Mouse (Mus musculus) kidney, postnatal 36 days (tissue): ENCODE measurements around the gene Pcgf2.

Experiments used
- DNase-seq, 2 experiments: peaks; one replicate each; pipeline ENCODE4 v3.0.0; 2021 to 2022; ENCODE audit warnings: mixed read lengths in 2 of 2

The Pcgf2 gene

GRCm38 (mm10) chr11:97695712-97696401 lies 4.4 kb downstream of the Pcgf2 start:
- DNase-seq: no peak

DNA sequence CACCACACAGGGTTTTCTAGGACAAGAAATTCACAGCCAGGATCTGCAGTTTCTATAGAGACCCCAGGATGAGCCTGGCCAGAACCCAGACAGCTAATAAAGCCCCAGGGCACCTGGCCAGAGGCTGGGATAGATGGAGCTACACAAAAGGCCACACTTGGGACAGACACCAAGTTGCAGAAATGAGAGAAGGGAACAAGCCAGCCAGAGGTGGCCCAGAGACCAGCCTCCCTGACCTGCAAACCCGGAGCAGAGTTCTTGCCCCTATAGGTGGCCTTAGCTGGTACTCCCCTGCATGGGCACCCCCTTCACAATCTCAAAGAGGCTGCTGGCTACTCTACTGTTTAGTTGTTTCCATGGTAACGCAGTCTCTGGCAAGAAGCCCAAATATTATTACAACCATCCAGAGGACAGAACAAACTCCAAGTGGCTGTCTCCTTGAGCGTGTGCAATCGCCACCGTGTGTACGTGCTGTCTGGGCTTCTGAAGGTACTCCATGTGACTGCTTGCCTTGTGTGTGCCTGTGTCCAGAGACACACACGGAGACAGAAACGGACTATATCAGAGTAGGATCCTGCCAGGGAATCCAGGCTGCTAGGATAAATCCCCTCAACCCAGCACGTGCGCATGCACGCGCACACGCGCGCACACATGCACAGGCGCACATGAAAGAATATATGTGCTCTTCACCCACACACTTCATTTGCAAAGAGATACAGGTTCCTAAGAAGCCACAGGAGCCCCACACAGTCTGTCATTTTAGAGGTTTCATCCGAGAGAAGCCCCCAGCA lies 5.2 kb downstream of the Pcgf2 start:
- DNase-seq: peak; percentile 38 to 40

- no peak for DNase-seq
Measured at GRCm38 (mm10) chr11:97694435-97694834, 5.9 kb downstream of the Pcgf2 start.

- DNase-seq: peak; percentile 35 to 77
Measured at GRCm38 (mm10) chr11:97689861-97690260, 10.4 kb downstream of the Pcgf2 start.

DNA sequence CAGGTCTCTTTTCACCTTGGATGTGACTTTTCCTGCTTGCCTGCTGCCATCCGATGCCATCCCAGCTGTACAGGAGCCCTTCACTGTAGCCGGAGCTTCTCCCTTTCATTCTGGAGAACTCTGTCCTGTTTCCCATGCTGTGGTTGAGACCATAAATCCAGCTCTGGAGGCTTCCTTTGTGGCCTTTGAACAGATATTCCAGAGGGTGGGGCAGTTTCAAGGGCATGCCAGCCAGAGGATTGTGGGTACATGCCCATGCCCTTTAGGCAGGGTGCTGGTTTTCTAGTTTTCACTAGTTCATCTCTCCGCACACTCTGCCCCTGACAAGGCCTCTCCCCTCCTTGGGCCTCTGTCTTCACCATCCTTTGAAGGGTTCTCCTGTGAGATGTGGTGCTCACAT lies 13.2 kb downstream of the Pcgf2 start:
- peak; percentile 58 to 67 for DNase-seq

- peak; percentile 8 to 29 for DNase-seq
Measured at GRCm38 (mm10) chr11:97686322-97686908, 13.9 kb downstream of the Pcgf2 start.

- peak; percentile 98 for DNase-seq
Measured at GRCm38 (mm10) chr11:97685613-97686321, 14.5 kb downstream of the Pcgf2 start, which contains the start of gene Cisd3. TSS of gene Cisd3 (plus strand) at chr11:97685826.

GRCm38 (mm10) chr11:97684766-97685165 lies 15.5 kb downstream of the Pcgf2 start:
- DNase-seq: peak; percentile 23 to 47

GRCm38 (mm10) chr11:97684063-97684680 lies 16.1 kb downstream of the Pcgf2 start:
- no peak for DNase-seq

DNA sequence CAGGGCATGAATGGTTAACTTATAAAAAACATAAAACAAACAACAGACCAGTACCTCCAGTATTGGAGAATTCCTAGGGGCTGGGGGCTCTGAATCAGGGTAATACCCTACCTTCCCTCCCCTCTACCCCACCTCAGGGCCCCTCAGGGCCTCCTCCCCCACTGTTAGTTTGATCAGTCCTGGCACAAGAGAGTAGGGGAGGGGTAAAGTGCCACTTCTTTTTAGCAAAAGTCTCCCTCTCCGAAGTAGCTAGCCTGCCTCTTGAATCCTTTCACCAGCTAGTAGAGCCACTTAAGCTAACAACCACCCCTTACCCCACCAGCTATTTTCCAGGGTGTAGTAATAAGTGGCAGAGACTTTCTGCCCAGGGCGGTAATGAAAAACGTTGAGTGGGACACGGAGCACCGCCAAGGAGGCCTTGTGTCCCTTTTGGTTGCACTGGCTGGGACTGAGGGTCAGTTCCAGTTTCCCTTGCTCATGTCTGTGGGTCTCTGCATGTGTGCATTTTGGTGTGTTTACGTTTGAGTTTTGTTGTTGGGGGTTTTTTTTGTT lies 17.7 kb downstream of the Pcgf2 start:
- no peak for DNase-seq

DNA sequence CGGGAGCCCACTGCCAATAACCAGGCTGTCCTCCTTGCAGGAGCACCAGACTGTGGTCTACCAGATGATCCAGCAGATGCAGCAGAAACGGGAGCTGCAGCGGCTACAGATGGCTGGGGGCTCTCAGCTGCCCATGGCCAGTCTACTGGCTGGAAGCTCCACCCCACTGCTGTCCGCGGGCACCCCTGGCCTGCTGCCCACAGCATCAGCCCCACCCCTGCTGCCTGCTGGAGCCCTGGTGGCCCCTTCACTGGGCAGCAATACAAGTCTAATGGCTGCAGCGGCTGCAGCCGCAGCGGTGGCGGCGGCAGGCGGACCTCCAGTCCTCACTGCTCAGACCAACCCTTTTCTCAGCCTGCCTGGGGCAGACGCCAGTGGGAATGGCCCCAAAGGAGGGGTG lies 19.9 kb downstream of the Pcgf2 start:
- DNase-seq: no peak

DNA sequence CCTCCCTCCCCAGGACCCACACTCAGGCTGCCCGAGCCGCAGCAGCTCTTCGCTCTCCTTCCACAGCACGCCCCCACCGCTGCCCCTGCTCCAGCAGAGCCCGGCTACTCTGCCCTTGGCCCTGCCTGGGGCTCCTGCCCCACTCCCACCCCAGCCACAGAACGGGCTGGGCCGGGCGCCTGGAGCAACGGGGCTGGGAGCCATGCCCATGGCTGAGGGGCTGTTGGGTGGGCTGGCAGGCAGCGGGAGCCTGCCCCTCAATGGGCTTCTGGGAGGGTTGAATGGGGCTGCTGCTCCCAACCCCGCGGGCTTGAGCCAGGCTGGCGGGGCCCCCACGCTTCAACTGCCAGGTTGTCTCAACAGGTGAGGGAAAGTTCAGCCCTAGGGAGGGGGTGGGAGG lies 22.0 kb downstream of the Pcgf2 start:
- no peak for DNase-seq

GRCm38 (mm10) chr11:97677842-97678241 lies 22.5 kb downstream of the Pcgf2 start:
- DNase-seq: no peak

- DNase-seq: no peak
Measured at GRCm38 (mm10) chr11:97677381-97677780, 22.9 kb downstream of the Pcgf2 start.

DNA sequence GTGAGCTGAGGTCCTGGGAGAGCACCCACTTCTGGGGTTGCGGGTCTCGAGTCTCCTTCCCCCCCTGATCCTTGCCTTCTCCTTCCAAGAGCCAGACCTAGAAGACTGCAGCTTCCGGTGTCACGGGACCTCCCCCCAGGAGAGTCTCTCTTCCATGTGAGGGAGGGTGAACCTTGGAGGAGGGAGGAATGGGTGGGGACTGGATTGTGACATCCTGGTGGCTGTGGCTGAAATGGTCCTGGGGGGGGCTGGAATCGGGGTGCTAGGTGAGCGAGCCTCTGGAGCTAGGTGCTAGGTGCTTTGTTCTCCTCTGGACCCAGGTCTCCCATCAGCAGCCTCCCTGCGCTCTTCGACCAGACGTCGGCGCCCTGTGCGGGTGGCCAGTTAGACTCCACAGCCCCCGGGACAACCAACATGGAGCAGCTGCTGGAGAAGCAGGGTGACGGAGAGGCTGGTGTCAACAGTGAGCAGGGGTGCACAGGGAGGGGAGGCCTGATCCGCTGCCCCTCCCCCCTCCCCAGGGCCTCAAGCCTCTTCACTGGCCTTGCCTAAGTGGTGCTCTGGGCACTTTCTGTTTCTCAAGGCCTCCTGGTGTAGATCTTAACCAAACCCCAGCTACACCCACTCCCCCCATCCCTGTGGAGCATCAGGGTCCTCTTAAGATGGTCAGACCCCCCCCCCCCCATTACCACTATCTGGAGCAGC lies 24.1 kb downstream of the Pcgf2 start:
- DNase-seq: no peak

- no peak for DNase-seq
Measured at GRCm38 (mm10) chr11:97673148-97673547, 27.1 kb downstream of the Pcgf2 start.

DNA sequence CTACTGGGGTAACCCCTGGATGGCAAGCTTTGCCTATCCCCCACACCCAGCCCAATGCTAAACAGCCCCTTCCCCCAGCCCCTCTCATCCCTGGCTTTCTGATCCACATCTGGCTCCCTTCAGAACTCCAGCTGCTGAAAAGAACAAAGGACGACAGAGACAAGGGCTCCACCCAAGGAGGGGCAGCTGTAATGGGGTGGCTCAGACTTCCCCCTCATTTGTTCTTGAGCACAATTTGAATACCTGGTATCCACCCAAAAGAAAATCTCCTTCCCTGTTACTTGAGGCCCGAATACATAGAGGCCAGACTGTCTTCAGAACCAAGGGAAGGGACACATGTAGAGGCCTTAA lies 29.1 kb downstream of the Pcgf2 start:
- DNase-seq: no peak

DNA sequence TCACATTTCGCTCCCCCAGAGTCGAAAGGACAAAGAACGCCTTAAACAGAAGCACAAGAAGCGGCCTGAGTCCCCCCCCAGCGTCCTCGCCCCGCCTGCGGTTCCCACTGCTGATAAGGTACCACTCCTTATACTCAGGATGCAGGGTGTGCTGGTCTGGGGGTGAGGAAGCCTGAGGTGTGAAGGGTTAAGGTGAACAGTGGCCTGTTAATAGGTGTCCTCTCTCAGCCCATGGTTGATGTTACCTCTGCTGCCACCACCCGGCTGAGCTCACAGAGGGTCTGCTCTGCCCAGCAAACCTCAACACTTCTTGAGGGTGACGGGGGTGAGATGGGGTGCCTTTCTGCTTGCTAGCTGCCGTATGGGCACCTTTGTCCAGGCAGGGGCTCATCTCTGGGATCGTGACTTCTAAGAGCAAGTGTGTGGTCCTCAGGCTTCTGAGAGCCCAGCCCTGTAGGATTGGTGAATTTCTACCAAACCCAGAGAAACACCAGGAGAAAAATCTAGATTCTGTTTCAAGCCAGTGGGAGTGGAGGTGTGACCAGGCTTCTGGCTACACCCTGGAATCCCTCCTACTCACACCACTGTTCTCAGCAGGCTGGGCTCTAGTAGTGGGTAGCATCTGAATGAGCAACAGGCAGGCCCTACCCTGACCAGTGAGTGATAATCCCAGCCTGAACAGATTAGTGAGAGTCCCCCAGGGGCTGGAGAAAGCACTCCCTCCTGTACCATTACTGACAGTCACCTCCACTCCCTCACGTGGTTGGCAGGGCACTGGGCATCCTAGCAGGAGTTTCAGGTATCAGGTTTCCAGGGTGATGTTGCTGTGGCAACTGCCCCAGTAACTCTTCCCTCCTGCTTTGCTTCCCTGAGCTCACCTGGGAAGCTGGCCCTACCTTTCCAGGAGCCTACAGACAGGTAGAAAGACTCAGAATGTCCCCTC lies 29.8 kb downstream of the Pcgf2 start:
- DNase-seq: peak in 1 of 2 experiments; percentile 27

- peak; percentile 67 to 68 for DNase-seq
Measured at GRCm38 (mm10) chr11:97669829-97670228, 30.5 kb downstream of the Pcgf2 start.

DNA sequence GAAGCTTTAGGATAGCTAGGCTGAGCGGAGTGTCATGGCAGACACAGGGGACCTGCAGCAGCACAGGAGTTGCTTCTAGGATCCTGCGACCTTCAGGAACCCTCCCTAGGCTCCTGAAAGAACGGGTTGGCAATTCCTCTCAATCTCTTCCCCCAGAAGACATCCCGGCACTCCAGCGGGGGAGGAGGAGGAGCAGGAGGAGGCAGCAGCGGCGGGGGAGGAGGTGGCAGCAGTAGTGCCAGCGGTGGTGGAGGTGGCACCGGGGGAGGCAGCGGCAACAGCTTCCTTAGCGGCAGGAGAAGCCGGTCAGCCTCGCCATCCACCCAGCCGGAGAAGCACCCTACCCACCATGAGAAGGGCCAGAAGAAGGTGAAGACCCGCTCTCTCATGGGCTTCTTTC lies 31.0 kb downstream of the Pcgf2 start:
- peak; percentile 21 to 24 for DNase-seq

DNA sequence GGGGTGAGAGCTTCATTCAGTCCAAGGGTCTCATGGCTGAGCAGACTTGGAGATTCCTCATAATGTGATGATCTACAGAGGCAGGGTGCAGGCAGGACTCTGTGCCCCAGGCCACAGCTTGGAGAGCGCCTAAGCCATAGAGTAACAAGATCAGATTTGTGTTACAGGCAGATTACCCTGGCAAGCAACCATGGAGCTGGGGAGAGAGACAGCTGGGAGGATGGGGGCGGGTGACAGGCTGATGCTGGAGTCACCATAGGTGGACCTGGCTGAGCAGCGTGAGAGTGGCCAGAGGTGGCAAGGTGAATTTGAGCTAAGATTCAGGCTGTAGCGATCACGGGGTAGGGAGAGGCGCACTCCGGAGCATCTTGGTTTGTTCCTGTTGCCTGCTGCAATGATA lies 32.1 kb downstream of the Pcgf2 start:
- DNase-seq: no peak
